In genomic region chr1:96061335-96061734, GRCm38 (mm10) we compare ENCODE assay signal across 26 mouse cellular contexts.
"Had no signal": no experiment of that assay in that cellular context is flagged by ENCODE, and none has a peak within 500 bp of the region (broad histone marks: within the 10 kb centered on the region; RNA-seq: fewer than 3 reads in every experiment).

No protein-coding gene starts in this region.

- H3K27ac ChIP-seq: gastrocnemius, adult 2 months; heart, embryonic 10.5 days; hindbrain, embryonic 10.5 days; hindbrain, embryonic 13.5 days; hindbrain, embryonic 15.5 days; hindbrain, postnatal 0 days; kidney, embryonic 15.5 days; kidney, postnatal 0 days; limb, embryonic 13.5 days; limb, embryonic 15.5 days; liver, embryonic 12.5 days had no signal

- H3K4me1 ChIP-seq: heart, embryonic 10.5 days; heart, embryonic 12.5 days; hindbrain, embryonic 10.5 days; hindbrain, embryonic 13.5 days; hindbrain, embryonic 15.5 days; kidney, embryonic 15.5 days; limb, embryonic 13.5 days; limb, embryonic 15.5 days; liver, embryonic 12.5 days had no signal

- H3K36me3 ChIP-seq: heart, embryonic 10.5 days; heart, embryonic 12.5 days; hindbrain, embryonic 10.5 days; hindbrain, embryonic 13.5 days; hindbrain, embryonic 15.5 days; kidney, embryonic 15.5 days; limb, embryonic 13.5 days; limb, embryonic 15.5 days; liver, embryonic 12.5 days had no signal

- H3K9ac ChIP-seq: heart, embryonic 12.5 days; hindbrain, embryonic 13.5 days; hindbrain, embryonic 15.5 days; kidney, embryonic 15.5 days; limb, embryonic 13.5 days; limb, embryonic 15.5 days; liver, embryonic 12.5 days had no signal

- H3K4me3 ChIP-seq: gastrocnemius, adult 2 months; heart, embryonic 10.5 days; heart, embryonic 12.5 days; hindbrain, embryonic 10.5 days; hindbrain, embryonic 13.5 days; hindbrain, embryonic 15.5 days; kidney, embryonic 15.5 days; limb, embryonic 13.5 days; limb, embryonic 15.5 days; liver, embryonic 12.5 days had no signal

- DNase-seq: gastrocnemius, adult 2 months; gastrocnemius, postnatal 10 days; gastrocnemius, postnatal 25 days; heart, adult 18-20 months; heart, postnatal 10 days; heart, postnatal 4 days; kidney, adult 11 months; kidney, adult 2 months; kidney, adult 9 months; kidney, postnatal 14 days; kidney, postnatal 36 days; layer of hippocampus, adult 9-11 months; layer of hippocampus, postnatal 36 days; left cerebral cortex, postnatal 4 days had no signal

- H3K27me3 ChIP-seq: heart, embryonic 12.5 days; hindbrain, embryonic 13.5 days; hindbrain, embryonic 15.5 days; kidney, embryonic 15.5 days; limb, embryonic 13.5 days; limb, embryonic 15.5 days; liver, embryonic 12.5 days had no signal

- H3K9me3 ChIP-seq: heart, embryonic 10.5 days; heart, embryonic 12.5 days; hindbrain, embryonic 10.5 days; hindbrain, embryonic 13.5 days; hindbrain, embryonic 15.5 days; kidney, embryonic 15.5 days; limb, embryonic 13.5 days; limb, embryonic 15.5 days; liver, embryonic 12.5 days had no signal

- ATAC-seq: hindbrain, postnatal 0 days; intestine, embryonic 16.5 days; liver, embryonic 12.5 days had no signal
